In genomic region chr3:135886659-135887027, GRCm38 (mm10) we compare ENCODE assay signal across 9 mouse cellular contexts.
DNase-seq lines count a peak whose midpoint lies in the region; TF ChIP-seq lines count a peak whose summit lies in the region.
"Had no signal": no experiment of that assay in that cellular context is flagged by ENCODE, and none has a peak within 500 bp of the region (broad histone marks: within the 10 kb centered on the region; RNA-seq: fewer than 3 reads in every experiment).

No protein-coding gene starts in this region.

- intact Hi-C loops in heart, postnatal 14 days (cut with DNase I): loop anchor here (5.0 to 10.0 kb wide), 3 partner anchors 1108 to 1866 kb away; no protein-coding TSS in a partner anchor

- peak; percentile 48 for DNase-seq in adrenal gland, adult 2 months
- DNase-seq in embryo, embryonic 11.5 days (ENCODE audit: low read depth, low spot score): peak; percentile 57
- DNase-seq in heart, postnatal 14 days: peak; percentile 64 to 82
- peak; percentile 81 to 98 for DNase-seq in layer of hippocampus, adult 18-20 months (ENCODE audit: low spot score in 2 of 2)
- peak; percentile 72 for DNase-seq in lung, postnatal 14 days
- peak; percentile 69 for DNase-seq in retina, postnatal 7 days (ENCODE audit: low read depth, low spot score)
- peak; percentile 38 for DNase-seq in yolk sac, embryonic 10.5 days (ENCODE audit: low spot score)
- DNase-seq: liver, embryonic 13.5 days had no signal

- no peaks in the 10 kb centered on the region for H3K36me3 ChIP-seq in E14TG2a.4 (ENCODE audit: insufficient read depth, low read length)

- TF ChIP-seq CTCF in E14TG2a.4 (conservative IDR thresholded peaks at IDR 0.05; ENCODE audit: low read length): peak; percentile 83

- H3K9me3 ChIP-seq in E14TG2a.4 (ENCODE audit: low read length): no peaks in the 10 kb centered on the region
- H3K9me3 ChIP-seq: liver, embryonic 13.5 days had no signal

- no peaks in the 10 kb centered on the region for H3K4me1 ChIP-seq in E14TG2a.4 (replicated peaks; ENCODE audit: low read depth, low read length)
- H3K4me1 ChIP-seq: liver, embryonic 13.5 days had no signal

- H3K4me3 ChIP-seq in E14TG2a.4 (replicated peaks; ENCODE audit: low read length): no peak overlapping the region
- H3K4me3 ChIP-seq: liver, embryonic 13.5 days had no signal

- H3K27me3 ChIP-seq in E14TG2a.4 (ENCODE audit: insufficient read depth, low read length): no peaks in the 10 kb centered on the region
- H3K27me3 ChIP-seq: liver, embryonic 13.5 days had no signal

Comparison
In these comparisons a context has a peak if more than half of its experiments do, and no peak if none do; other contexts are left out.
1. DNase-seq: peak in every context shown above with its lines; median percentile 90 in layer of hippocampus, adult 18-20 months; 73 in heart, postnatal 14 days; 72 in lung, postnatal 14 days; 69 in retina, postnatal 7 days; 57 in embryo, embryonic 11.5 days; 48 in adrenal gland, adult 2 months; 38 in yolk sac, embryonic 10.5 days.